Mouse (Mus musculus) hindlimb bud, embryonic 11.5 days (tissue): ENCODE measurements around the gene Cltb.

Source experiments
- DNase-seq: peaks from one replicate; pipeline ENCODE4 v3.0.0-alpha.2; 2012; ENCODE audit warnings: low read depth, low spot score; ENCODE audit errors: extremely low spot score

Cltb gene

GRCm38 (mm10) chr13:54565201-54565581 lies 46.0 kb downstream of the Cltb start, which contains the start of gene 4833439L19Rik:
Gene 4833439L19Rik, minus strand, starts transcription at chr13:54565435.
- DNase-seq: peak; percentile 79

- no peak for DNase-seq
Measured at GRCm38 (mm10) chr13:54564232-54565200, 46.6 kb downstream of the Cltb start.

GRCm38 (mm10) chr13:54562562-54562961 lies 48.6 kb downstream of the Cltb start:
- DNase-seq: no peak

- DNase-seq: no peak
Measured at GRCm38 (mm10) chr13:54560608-54561007, 50.5 kb downstream of the Cltb start.

- DNase-seq: no peak
Measured at GRCm38 (mm10) chr13:54559656-54560055, 51.5 kb downstream of the Cltb start.

GRCm38 (mm10) chr13:54557652-54558051 lies 53.5 kb downstream of the Cltb start:
- no peak for DNase-seq

- DNase-seq: no peak
Measured at GRCm38 (mm10) chr13:54556796-54557195, 54.3 kb downstream of the Cltb start.

GRCm38 (mm10) chr13:54556176-54556575 lies 55.0 kb downstream of the Cltb start:
- DNase-seq: no peak

GRCm38 (mm10) chr13:54548036-54548435 lies 63.1 kb downstream of the Cltb start:
- DNase-seq: no peak
